Comparison of ENCODE assay signal across 12 mouse cellular contexts in genomic region chr1:156474854-156475253, GRCm38 (mm10). TPM values are rescaled to one million over a fixed set of nuclear protein-coding genes. Genes with fewer than 3 reads are reported as not detected.
"Had no signal": no experiment of that assay in that cellular context is flagged by ENCODE, and none has a peak within 500 bp of the region (broad histone marks: within the 10 kb centered on the region; RNA-seq: fewer than 3 reads in every experiment).

No protein-coding gene starts in this region.

- H3K9me3 ChIP-seq: limb, embryonic 10.5 days; limb, embryonic 13.5 days; liver, embryonic 12.5 days; liver, embryonic 15.5 days; lung, embryonic 15.5 days; midbrain, embryonic 12.5 days had no signal

- H3K27ac ChIP-seq: kidney, postnatal 0 days; layer of hippocampus, adult 2 months; limb, embryonic 13.5 days; liver, embryonic 12.5 days; liver, embryonic 15.5 days; lung, embryonic 15.5 days; midbrain, embryonic 12.5 days had no signal

- H3K27me3 ChIP-seq: limb, embryonic 13.5 days; lung, embryonic 15.5 days; midbrain, embryonic 12.5 days had no signal

- H3K9ac ChIP-seq: liver, embryonic 12.5 days; liver, embryonic 15.5 days; midbrain, embryonic 12.5 days had no signal

- H3K36me3 ChIP-seq: liver, embryonic 12.5 days; liver, embryonic 15.5 days; lung, embryonic 15.5 days; midbrain, embryonic 12.5 days had no signal

RNA-seq across cellular contexts. Expression of gene Axdnd1, which starts 53.9 kb away (rescaled TPM):
- polyA plus RNA-seq: intestine, postnatal 0 days; kidney, adult 2 months; large intestine, adult 2 months; liver, embryonic 12.5 days; liver, embryonic 15.5 days; midbrain, embryonic 12.5 days; neural tube, embryonic 11.5 days had no signal
